Mouse (Mus musculus) ovary, adult 10 weeks (tissue): ENCODE measurements around the gene Olfr1356. TPM values are rescaled to one million over a fixed set of nuclear protein-coding genes. Genes with fewer than 3 reads are reported as not detected.

Experiments used
- polyA plus RNA-seq: library from polyadenylated mRNA; stranded (reverse); fragments of 350-450 nt; fragmentation: Illumina TruSeq; extraction: RNeasy Lipid Tissue Mini Kit (QIAGEN cat#74804); gene quantifications from one replicate; pipeline ENCODE4 v1.2.3, GENCODE M21; 2014

Olfr1356 gene
- polyA plus RNA-seq = not detected

GRCm38 (mm10) chr10:78852066-78852465, at the start of gene Olfr1356:
Olfr1356 (minus strand) TSS chr10:78852166.

DNA sequence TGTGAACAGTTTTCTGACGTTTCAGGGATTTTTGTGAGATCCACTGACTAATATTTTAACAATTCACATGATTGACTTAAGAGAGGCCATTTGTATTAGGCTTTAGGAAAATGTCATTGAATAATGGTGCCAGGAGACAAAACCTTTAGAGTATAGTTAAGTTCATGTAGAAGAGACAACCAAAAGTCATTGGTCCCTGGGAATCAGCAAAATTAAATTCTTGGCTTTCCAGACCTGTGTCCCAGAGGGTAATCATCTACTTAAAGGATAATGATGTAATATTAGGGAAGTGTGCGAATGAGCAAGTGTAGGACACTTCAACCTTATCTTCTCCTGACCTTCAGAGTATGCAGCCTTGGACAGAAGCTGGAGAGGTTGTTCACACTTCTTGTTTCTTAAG, 23.3 kb upstream of the Olfr1356 start, which contains the start of gene Olfr1355:
TSS of gene Olfr1355 (plus strand) at position 301 of the 400 bp plus-strand sequence.

Other genes with a start within 250 kb of the Olfr1356 start
- gene Olfr1357, start 234.1 kb downstream of the Olfr1356 start, polyA plus RNA-seq = not detected
- 0.26 TPM for gene Casp14, start 133.9 kb downstream of the Olfr1356 start, polyA plus RNA-seq
- gene Ccdc105, start 99.1 kb downstream of the Olfr1356 start, polyA plus RNA-seq = not detected
- gene Slc1a6, start 71.7 kb downstream of the Olfr1356 start, polyA plus RNA-seq = 0.29 TPM
- gene Olfr1355, start 23.4 kb upstream of the Olfr1356 start, polyA plus RNA-seq = not detected
- gene Olfr1354, start 61.0 kb upstream of the Olfr1356 start, polyA plus RNA-seq = not detected
- not detected for gene Olfr8, start 98.5 kb upstream of the Olfr1356 start, polyA plus RNA-seq
- not detected for gene Olfr1353, start 111.1 kb upstream of the Olfr1356 start, polyA plus RNA-seq
- gene Olfr1352, start 128.9 kb upstream of the Olfr1356 start, polyA plus RNA-seq = not detected
- gene Olfr1351, start 160.3 kb upstream of the Olfr1356 start, polyA plus RNA-seq = not detected
- gene Olfr57, start 176.6 kb upstream of the Olfr1356 start, polyA plus RNA-seq = not detected
- 175 TPM for gene 2610008E11Rik, start 245.4 kb upstream of the Olfr1356 start, polyA plus RNA-seq